Mouse (Mus musculus): Measurements from ENCODE around the gene Flnb. TPM values are rescaled to one million over a fixed set of nuclear protein-coding genes. Genes with fewer than 3 reads are reported as not detected.

Gene Flnb
- polyA plus RNA-seq, 1 experiment: 9.8 TPM

- no peaks in the 10 kb centered on the region for H3K27me3 ChIP-seq (ENCODE audit: control insufficient read depth, insufficient read depth, low read length)
- no peaks in the 10 kb centered on the region for H3K36me3 ChIP-seq (ENCODE audit: control insufficient read depth, insufficient read depth, low read length)
- no peaks in the 10 kb centered on the region for H3K4me1 ChIP-seq (ENCODE audit: control insufficient read depth, insufficient read depth, low read length)
- no peak overlapping the region for H3K4me3 ChIP-seq (ENCODE audit: control insufficient read depth, low read depth, low read length)
- TF ChIP-seq CTCF (IDR thresholded peaks at IDR 0.05; ENCODE audit: control insufficient read depth, insufficient read depth, insufficient replicate concordance, low read depth, low read length): no peak
- TF ChIP-seq POLR2A (IDR thresholded peaks at IDR 0.05; ENCODE audit: control insufficient read depth, low read depth, low read length): no peak
- H3K27ac ChIP-seq (ENCODE audit: control insufficient read depth, insufficient read depth, low read depth, low read length): no peak overlapping the region
These were observed 25.0 kb downstream of the Flnb start for GRCm38 (mm10) chr14:7842631-7843332.

GRCm38 (mm10) chr14:7846696-7847095, 28.9 kb downstream of the Flnb start:
- Histone ChIP-seq H3K27ac (ENCODE audit: control insufficient read depth, insufficient read depth, low read depth, low read length) (no peak overlapping the region), H3K4me1 (ENCODE audit: control insufficient read depth, insufficient read depth, low read length) (peaks cover 3% of the 10 kb centered on the region; the same call in 1 of the 2 replicates), H3K27me3 (ENCODE audit: control insufficient read depth, insufficient read depth, low read length) (no peaks in the 10 kb centered on the region), H3K36me3 (ENCODE audit: control insufficient read depth, insufficient read depth, low read length) (no peaks in the 10 kb centered on the region), H3K4me3 (ENCODE audit: control insufficient read depth, low read depth, low read length) (no peak overlapping the region)
- no peak for TF ChIP-seq CTCF (IDR thresholded peaks at IDR 0.05; ENCODE audit: control insufficient read depth, insufficient read depth, insufficient replicate concordance, low read depth, low read length)
- no peak for TF ChIP-seq POLR2A (IDR thresholded peaks at IDR 0.05; ENCODE audit: control insufficient read depth, low read depth, low read length)

- Histone ChIP-seq H3K4me1 (ENCODE audit: control insufficient read depth, insufficient read depth, low read length) (peaks cover 5% of the 10 kb centered on the region; the same call in 1 of the 2 replicates), H3K36me3 (ENCODE audit: control insufficient read depth, insufficient read depth, low read length) (no peaks in the 10 kb centered on the region), H3K4me3 (ENCODE audit: control insufficient read depth, low read depth, low read length) (no peak overlapping the region), H3K27ac (ENCODE audit: control insufficient read depth, insufficient read depth, low read depth, low read length) (no peak overlapping the region), H3K27me3 (ENCODE audit: control insufficient read depth, insufficient read depth, low read length) (no peaks in the 10 kb centered on the region)
- TF ChIP-seq POLR2A (IDR thresholded peaks at IDR 0.05; ENCODE audit: control insufficient read depth, low read depth, low read length) (no peak), CTCF (IDR thresholded peaks at IDR 0.05; ENCODE audit: control insufficient read depth, insufficient read depth, insufficient replicate concordance, low read depth, low read length) (no peak)
These were observed 30.0 kb downstream of the Flnb start for GRCm38 (mm10) chr14:7847746-7848232.

GRCm38 (mm10) chr14:7850913-7851312, 33.2 kb downstream of the Flnb start:
- no peak overlapping the region for H3K4me3 ChIP-seq (ENCODE audit: control insufficient read depth, low read depth, low read length)
- H3K4me1 ChIP-seq (ENCODE audit: control insufficient read depth, insufficient read depth, low read length): peaks cover 5% of the 10 kb centered on the region; the same call in 1 of the 2 replicates
- H3K36me3 ChIP-seq (ENCODE audit: control insufficient read depth, insufficient read depth, low read length): no peaks in the 10 kb centered on the region
- TF ChIP-seq CTCF (IDR thresholded peaks at IDR 0.05; ENCODE audit: control insufficient read depth, insufficient read depth, insufficient replicate concordance, low read depth, low read length): no peak
- TF ChIP-seq POLR2A (IDR thresholded peaks at IDR 0.05; ENCODE audit: control insufficient read depth, low read depth, low read length): no peak
- H3K27ac ChIP-seq (ENCODE audit: control insufficient read depth, insufficient read depth, low read depth, low read length): no peak overlapping the region
- H3K27me3 ChIP-seq (ENCODE audit: control insufficient read depth, insufficient read depth, low read length): no peaks in the 10 kb centered on the region

- Histone ChIP-seq H3K36me3 (ENCODE audit: control insufficient read depth, insufficient read depth, low read length) (no peaks in the 10 kb centered on the region), H3K27me3 (ENCODE audit: control insufficient read depth, insufficient read depth, low read length) (no peaks in the 10 kb centered on the region), H3K4me1 (ENCODE audit: control insufficient read depth, insufficient read depth, low read length) (peaks cover 5% of the 10 kb centered on the region; the same call in 1 of the 2 replicates), H3K4me3 (ENCODE audit: control insufficient read depth, low read depth, low read length) (no peak overlapping the region), H3K27ac (ENCODE audit: control insufficient read depth, insufficient read depth, low read depth, low read length) (no peak overlapping the region)
- no peak for TF ChIP-seq CTCF (IDR thresholded peaks at IDR 0.05; ENCODE audit: control insufficient read depth, insufficient read depth, insufficient replicate concordance, low read depth, low read length)
- TF ChIP-seq POLR2A (IDR thresholded peaks at IDR 0.05; ENCODE audit: control insufficient read depth, low read depth, low read length): no peak
These were observed 33.8 kb downstream of the Flnb start for GRCm38 (mm10) chr14:7851543-7852065.

- H3K27me3 ChIP-seq (ENCODE audit: control insufficient read depth, insufficient read depth, low read length): no peaks in the 10 kb centered on the region
- TF ChIP-seq CTCF (IDR thresholded peaks at IDR 0.05; ENCODE audit: control insufficient read depth, insufficient read depth, insufficient replicate concordance, low read depth, low read length): no peak
- no peak for TF ChIP-seq POLR2A (IDR thresholded peaks at IDR 0.05; ENCODE audit: control insufficient read depth, low read depth, low read length)
- no peaks in the 10 kb centered on the region for H3K36me3 ChIP-seq (ENCODE audit: control insufficient read depth, insufficient read depth, low read length)
- no peak overlapping the region for H3K27ac ChIP-seq (ENCODE audit: control insufficient read depth, insufficient read depth, low read depth, low read length)
- H3K4me1 ChIP-seq (ENCODE audit: control insufficient read depth, insufficient read depth, low read length): peaks cover 5% of the 10 kb centered on the region; the same call in 1 of the 2 replicates
- no peak overlapping the region for H3K4me3 ChIP-seq (ENCODE audit: control insufficient read depth, low read depth, low read length)
These were observed 35.9 kb downstream of the Flnb start for GRCm38 (mm10) chr14:7853691-7854090.

GRCm38 (mm10) chr14:7854366-7854765, 36.6 kb downstream of the Flnb start:
- H3K36me3 ChIP-seq (ENCODE audit: control insufficient read depth, insufficient read depth, low read length): no peaks in the 10 kb centered on the region
- H3K4me3 ChIP-seq (ENCODE audit: control insufficient read depth, low read depth, low read length): no peak overlapping the region
- no peak for TF ChIP-seq CTCF (IDR thresholded peaks at IDR 0.05; ENCODE audit: control insufficient read depth, insufficient read depth, insufficient replicate concordance, low read depth, low read length)
- no peak for TF ChIP-seq POLR2A (IDR thresholded peaks at IDR 0.05; ENCODE audit: control insufficient read depth, low read depth, low read length)
- no peaks in the 10 kb centered on the region for H3K27me3 ChIP-seq (ENCODE audit: control insufficient read depth, insufficient read depth, low read length)
- no peak overlapping the region for H3K27ac ChIP-seq (ENCODE audit: control insufficient read depth, insufficient read depth, low read depth, low read length)
- peaks cover 5% of the 10 kb centered on the region; the same call in 1 of the 2 replicates for H3K4me1 ChIP-seq (ENCODE audit: control insufficient read depth, insufficient read depth, low read length)
